In the genomic region with DNA sequence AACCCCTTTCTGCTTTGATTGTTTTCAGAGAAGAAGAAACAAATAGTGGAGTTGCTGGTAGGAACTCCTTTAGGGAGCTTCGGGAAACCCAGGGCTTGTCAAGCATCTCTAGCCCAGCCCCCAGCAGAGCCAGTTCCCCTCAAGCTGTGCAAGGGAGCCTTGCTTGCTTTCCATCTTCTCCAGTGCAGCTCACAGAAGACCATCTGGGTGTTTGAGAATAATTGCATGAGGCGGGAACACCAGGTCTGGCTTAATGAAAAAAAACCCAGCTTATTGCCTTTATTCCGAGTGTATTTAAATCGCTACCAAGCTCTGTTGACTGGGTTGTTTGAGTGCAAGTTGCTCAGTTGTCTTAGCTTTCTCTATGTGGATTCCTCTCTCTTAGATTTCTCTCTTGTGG, we compare ENCODE assay signal across 21 mouse cellular contexts.
DNase-seq lines count a peak whose midpoint lies in the region; ATAC-seq and TF ChIP-seq lines count a peak whose summit lies in the region.
"Had no signal": no experiment of that assay in that cellular context is flagged by ENCODE, and none has a peak within 500 bp of the region (broad histone marks: within the 10 kb centered on the region; RNA-seq: fewer than 3 reads in every experiment).

No protein-coding gene starts in this region.

- peak; percentile 36 for DNase-seq in brain, adult 2 months (ENCODE audit: low read depth, low spot score)
- DNase-seq in layer of hippocampus, adult 18-20 months (ENCODE audit: low spot score in 2 of 2), result peak; percentile 55 to 69
- DNase-seq in layer of hippocampus, adult 9-11 months, result peak; percentile 70
- DNase-seq in telencephalon, adult 2 months (ENCODE audit: low read depth, low spot score), result peak; percentile 11
- DNase-seq in hindbrain, postnatal 0 days (ENCODE audit: low spot score), result no peak
- DNase-seq in spleen, postnatal 14 days (ENCODE audit: low spot score in 2 of 2), result no peak
- DNase-seq: adrenal gland, adult 2 months; adrenal gland, postnatal 25 days; cerebellum, adult 2 months; cerebellum, postnatal 10 days; embryo, embryonic 11 days; gastrocnemius, postnatal 14 days; heart, adult 2 months; heart, postnatal 36 days had no signal

- no peak overlapping the region for H3K4me3 ChIP-seq in hindbrain, postnatal 0 days (ENCODE audit: low read length)
- H3K4me3 ChIP-seq: embryonic facial prominence, embryonic 15.5 days; erythroblast, embryonic 14.5 days; forebrain, embryonic 10.5 days; forebrain, embryonic 15.5 days; heart, adult 2 months; heart, embryonic 15.5 days; hindbrain, embryonic 15.5 days had no signal

- ATAC-seq in hindbrain, postnatal 0 days, result no peak
- ATAC-seq: forebrain, embryonic 15.5 days had no signal

- H3K9me3 ChIP-seq in hindbrain, postnatal 0 days (ENCODE audit: low read length), result no peaks in the 10 kb centered on the region
- H3K9me3 ChIP-seq: embryonic facial prominence, embryonic 15.5 days; forebrain, embryonic 10.5 days; forebrain, embryonic 15.5 days; heart, embryonic 15.5 days; hindbrain, embryonic 15.5 days had no signal

- H3K4me2 ChIP-seq in hindbrain, postnatal 0 days (ENCODE audit: low read depth, low read length), result no peak overlapping the region
- H3K4me2 ChIP-seq: embryonic facial prominence, embryonic 15.5 days; forebrain, embryonic 15.5 days; heart, embryonic 11.5 days; heart, embryonic 15.5 days; hindbrain, embryonic 15.5 days had no signal

- H3K36me3 ChIP-seq in hindbrain, postnatal 0 days (ENCODE audit: insufficient read depth, low read length), result no peaks in the 10 kb centered on the region
- H3K36me3 ChIP-seq: embryonic facial prominence, embryonic 15.5 days; forebrain, embryonic 10.5 days; forebrain, embryonic 15.5 days; heart, embryonic 15.5 days; hindbrain, embryonic 15.5 days had no signal

- no peak for TF ChIP-seq CTCF in hindbrain, postnatal 0 days (IDR thresholded peaks at IDR 0.05; ENCODE audit: low read depth)

- 73% methylated on average over 4 of the region's 4 CpGs for WGBS in hindbrain, postnatal 0 days

- H3K9ac ChIP-seq in hindbrain, postnatal 0 days (replicated peaks; ENCODE audit: low read length), result no peak overlapping the region
- H3K9ac ChIP-seq: embryonic facial prominence, embryonic 15.5 days; forebrain, embryonic 15.5 days; heart, embryonic 15.5 days; hindbrain, embryonic 15.5 days had no signal

- H3K27ac ChIP-seq in hindbrain, postnatal 0 days, result no peak overlapping the region
- H3K27ac ChIP-seq: embryonic facial prominence, embryonic 15.5 days; forebrain, embryonic 10.5 days; forebrain, embryonic 15.5 days; heart, adult 2 months; heart, embryonic 15.5 days; hindbrain, embryonic 15.5 days had no signal

- no peaks in the 10 kb centered on the region for H3K4me1 ChIP-seq in hindbrain, postnatal 0 days (ENCODE audit: insufficient read depth, low read length)
- H3K4me1 ChIP-seq: embryonic facial prominence, embryonic 15.5 days; forebrain, embryonic 10.5 days; forebrain, embryonic 15.5 days; heart, embryonic 15.5 days; hindbrain, embryonic 15.5 days had no signal

- H3K27me3 ChIP-seq in hindbrain, postnatal 0 days (ENCODE audit: insufficient read depth, low read length), result no peaks in the 10 kb centered on the region
- H3K27me3 ChIP-seq: embryonic facial prominence, embryonic 15.5 days; forebrain, embryonic 15.5 days; heart, embryonic 15.5 days; hindbrain, embryonic 15.5 days had no signal

Comparison
In these comparisons a context has a peak if more than half of its experiments do, and no peak if none do; other contexts are left out.
1. DNase-seq: peak in brain, adult 2 months (single experiment), layer of hippocampus, adult 18-20 months (2 of 2), layer of hippocampus, adult 9-11 months (single experiment) and telencephalon, adult 2 months (single experiment); none in hindbrain, postnatal 0 days (single experiment) and spleen, postnatal 14 days (0 of 2).